ENCODE assay signal across 8 mouse cellular contexts in the genomic region with DNA sequence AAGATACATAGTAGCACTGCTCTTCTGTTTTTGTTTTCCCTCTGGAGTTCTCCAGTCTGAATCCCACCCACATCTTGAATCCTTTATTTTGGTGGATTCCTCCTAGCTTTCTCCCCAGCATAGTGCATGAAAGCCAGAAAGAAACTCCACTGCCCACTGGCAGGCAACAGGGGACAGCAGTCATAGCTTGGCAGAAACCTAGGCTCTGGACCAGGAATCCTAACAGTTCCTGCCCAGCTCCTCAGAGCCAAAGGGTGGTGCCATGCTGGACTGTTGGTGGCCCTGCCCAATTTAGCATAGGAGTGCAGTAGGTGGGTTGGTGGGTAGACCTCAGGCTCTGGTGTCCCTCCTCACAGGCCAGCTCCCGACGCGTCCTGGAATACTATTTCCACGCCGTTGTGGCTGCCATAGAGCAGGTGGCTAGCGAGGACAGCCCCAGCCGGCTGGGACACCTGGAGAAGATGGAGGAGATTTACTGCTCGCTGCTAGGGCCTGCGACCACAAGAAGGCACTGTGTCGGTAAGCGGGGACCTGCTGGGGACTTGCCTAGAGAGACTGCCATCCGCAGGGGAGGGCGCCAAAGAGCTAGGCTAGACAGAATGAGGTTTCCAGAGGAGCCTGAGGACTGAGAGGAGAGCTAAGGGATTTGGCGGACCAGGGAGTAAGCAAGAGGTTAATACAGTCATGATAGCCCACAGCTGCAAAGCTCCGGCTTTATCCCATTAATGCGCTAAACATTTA. TPM values are rescaled to one million over a fixed set of nuclear protein-coding genes. Genes with fewer than 3 reads are reported as not detected.
DNase-seq lines count a peak whose midpoint lies in the region.

No protein-coding gene starts in this region.

- peak; percentile 16 to 53 for DNase-seq in adrenal gland, adult (ENCODE audit: inconsistent age in 2 of 2, low spot score in 1 of 2)
- DNase-seq in adrenal gland, adult 18-20 months (ENCODE audit: low spot score in 2 of 2), result no peak
- peak; percentile 30 to 52 for DNase-seq in urinary bladder, postnatal 36 days (ENCODE audit: low spot score in 2 of 2)
- no peak for DNase-seq in urinary bladder, postnatal 10 days (ENCODE audit: low spot score)
- DNase-seq in frontal cortex, postnatal 36 days (ENCODE audit: low spot score in 2 of 2), result peak; percentile 61 to 63
- peak; percentile 48 to 71 for DNase-seq in layer of hippocampus, adult 18-20 months (ENCODE audit: low spot score in 2 of 2)
- DNase-seq in lung, postnatal 4 days, result peak; percentile 73 to 79
- DNase-seq in thymus, postnatal 4 days, result peak; percentile 87

RNA-seq across cellular contexts. Expression of gene Mfsd6l, which starts 24.8 kb away (rescaled TPM):
- not detected for total RNA-seq in adrenal gland, adult 18-20 months (2021)
- total RNA-seq in layer of hippocampus, adult 18-20 months (2021), result not detected

RNA-seq across cellular contexts. Expression of gene Pik3r6, which starts 28.4 kb away (rescaled TPM):
- 1 to 10 TPM; 2.8 to 3.2 TPM for total RNA-seq in adrenal gland, adult 18-20 months (2021)
- 1 to 10 TPM; 1.5 to 1.8 TPM for total RNA-seq in layer of hippocampus, adult 18-20 months (2021)

RNA-seq across cellular contexts. Expression of gene Ccdc42, which starts 55.6 kb away (rescaled TPM):
- total RNA-seq in adrenal gland, adult 18-20 months (2021), result under 1 TPM in 1 of 2 experiments, not detected in 1; 0.42 TPM
- 1 to 10 TPM; 1.2 to 2.5 TPM for total RNA-seq in layer of hippocampus, adult 18-20 months (2021)

Comparison
In these comparisons a context has a peak if more than half of its experiments do, and no peak if none do; other contexts are left out.
1. DNase-seq: peak in adrenal gland, adult (2 of 2), urinary bladder, postnatal 36 days (2 of 2), frontal cortex, postnatal 36 days (2 of 2), layer of hippocampus, adult 18-20 months (2 of 2), lung, postnatal 4 days (2 of 2) and thymus, postnatal 4 days (single experiment); none in adrenal gland, adult 18-20 months (0 of 2) and urinary bladder, postnatal 10 days (single experiment).